Mouse (Mus musculus) activated CD4-positive, CD25-positive, alpha-beta regulatory T cell, adult 4 months (primary cell): ENCODE measurements around the gene Hilpda. TPM values are rescaled to one million over a fixed set of nuclear protein-coding genes. Genes with fewer than 3 reads are reported as not detected.

Experiments
- ATAC-seq: one replicate; pipeline ENCODE4 v1.8.0; 2017
- polyA plus RNA-seq, 2 experiments: library from polyadenylated mRNA; unstranded; fragments of 100-300 nt; shearing (Covaris generic); gene quantifications; one replicate each; pipeline ENCODE4 v1.2.1; 2017

The Hilpda gene
- polyA plus RNA-seq = 10 to 100 TPM; 28.1 to 33.4 TPM

- peak; percentile 87 for ATAC-seq
Observed at GRCm38 (mm10) chr6:29272312-29273072, at the start of gene Hilpda. Gene Hilpda, plus strand, starts transcription at chr6:29272488.

GRCm38 (mm10) chr6:29229265-29229913, 42.9 kb upstream of the Hilpda start:
- no peak for ATAC-seq

- no peak for ATAC-seq
Observed at GRCm38 (mm10) chr6:29230386-29230785, 41.9 kb upstream of the Hilpda start.

- peak; percentile 57 for ATAC-seq
Observed at GRCm38 (mm10) chr6:29231799-29232198, 40.5 kb upstream of the Hilpda start.

GRCm38 (mm10) chr6:29232321-29232720, 40.0 kb upstream of the Hilpda start:
- ATAC-seq = peak; percentile 90

GRCm38 (mm10) chr6:29233710-29234109, 38.6 kb upstream of the Hilpda start:
- ATAC-seq = no peak

- ATAC-seq = peak; percentile 37
Observed at GRCm38 (mm10) chr6:29234272-29234671, 38.0 kb upstream of the Hilpda start.

GRCm38 (mm10) chr6:29240806-29241205, 31.5 kb upstream of the Hilpda start:
- ATAC-seq = peak; percentile 59

- no peak for ATAC-seq
Observed at GRCm38 (mm10) chr6:29241697-29242096, 30.6 kb upstream of the Hilpda start.

- no peak for ATAC-seq
Observed at GRCm38 (mm10) chr6:29242265-29242664, 30.0 kb upstream of the Hilpda start.

- ATAC-seq = peak; percentile 64
Observed at GRCm38 (mm10) chr6:29245272-29246120, 26.8 kb upstream of the Hilpda start.

- ATAC-seq = no peak
Observed at GRCm38 (mm10) chr6:29246183-29246582, 26.1 kb upstream of the Hilpda start.

- ATAC-seq = peak; percentile 17
Observed at GRCm38 (mm10) chr6:29246585-29246984, 25.7 kb upstream of the Hilpda start.

GRCm38 (mm10) chr6:29247072-29247471, 25.2 kb upstream of the Hilpda start:
- ATAC-seq = no peak

- no peak for ATAC-seq
Observed at GRCm38 (mm10) chr6:29259418-29259817, 12.9 kb upstream of the Hilpda start.

GRCm38 (mm10) chr6:29261831-29262230, 10.5 kb upstream of the Hilpda start:
- ATAC-seq = no peak

- no peak for ATAC-seq
Observed at GRCm38 (mm10) chr6:29263650-29264455, 8.4 kb upstream of the Hilpda start.

GRCm38 (mm10) chr6:29264456-29264781, 7.9 kb upstream of the Hilpda start:
- peak; percentile 74 for ATAC-seq

- no peak for ATAC-seq
Observed at GRCm38 (mm10) chr6:29266936-29267335, 5.4 kb upstream of the Hilpda start.

GRCm38 (mm10) chr6:29269006-29269668, 3.2 kb upstream of the Hilpda start:
- no peak for ATAC-seq

GRCm38 (mm10) chr6:29270961-29271360, 1.3 kb upstream of the Hilpda start:
- peak; percentile 61 for ATAC-seq

GRCm38 (mm10) chr6:29276746-29277145, 4.5 kb downstream of the Hilpda start:
- ATAC-seq = no peak
